Mouse (Mus musculus) kidney, adult 2 months (tissue): ENCODE results near the gene Zfp511. TPM values are rescaled to one million over a fixed set of nuclear protein-coding genes. Genes with fewer than 3 reads are reported as not detected.

Source experiments
- DNase-seq: peaks from one replicate; pipeline ENCODE4 v3.0.0; 2021
- H3K27ac ChIP-seq: fragments of 200-500 bp; 2 replicates; pipeline ENCODE4 v1.5.1; 2012; ENCODE audit warnings: low read depth, low read length, control low read depth, inconsistent platforms; ENCODE audit not compliant: insufficient read depth
- H3K27me3 ChIP-seq: fragments of 200-500 bp; replicated peaks from 2 replicates; pipeline ENCODE4 v1.6.1; 2012; ENCODE audit warnings: mild to moderate bottlenecking, moderate library complexity, low read length, inconsistent platforms; ENCODE audit not compliant: control insufficient read depth, insufficient read depth
- H3K36me3 ChIP-seq: fragments of 200-500 bp; 2 replicates; pipeline ENCODE4 v1.6.1; 2012; ENCODE audit warnings: mild to moderate bottlenecking, moderate library complexity, low read length, inconsistent platforms; ENCODE audit not compliant: control insufficient read depth, insufficient read depth
- H3K4me1 ChIP-seq: fragments of 200-500 bp; 2 replicates; pipeline ENCODE4 v1.6.1; 2011; ENCODE audit warnings: low read length; ENCODE audit not compliant: control insufficient read depth, insufficient read depth
- H3K4me3 ChIP-seq: fragments of 200-500 bp; 2 replicates; pipeline ENCODE4 v1.5.1; 2011; ENCODE audit warnings: mild to moderate bottlenecking, low read depth, low read length, control low read depth; ENCODE audit not compliant: insufficient read depth
- CTCF ChIP-seq: fragments of 200-500 bp; conservative IDR thresholded peaks from 2 replicates; pipeline ENCODE4 v1.5.1; 2011; ENCODE audit warnings: low read depth, mild to moderate bottlenecking, control low read depth, low read length, moderate library complexity, mixed read lengths; ENCODE audit not compliant: insufficient read depth, insufficient read length
- POLR2A ChIP-seq: fragments of 200-500 bp; IDR thresholded peaks from one replicate; pipeline ENCODE4 v1.6.1; 2011; ENCODE audit warnings: low read depth, low read length, control low read depth
- whole genome bisulfite sequencing: fragments of 180-500 bp; shearing (Covaris S2); methylation state at CpG from one replicate; pipeline ENCODE4 v1.1.7; 2018; 5-methylcytosine and 5-hydroxymethylcytosine counted together
- polyA plus RNA-seq: library from polyadenylated mRNA; depleted of rRNA; stranded (reverse); fragments of >200 nt; gene quantifications from 2 replicates; pipeline ENCODE4 v1.2.3, GENCODE M21; 2012; rRNA removed

Zfp511 gene
- polyA plus RNA-seq, 1 experiment = 28.6 TPM

- Histone ChIP-seq H3K4me3 (no peak overlapping the region), H3K36me3 (no peaks in the 10 kb centered on the region), H3K27me3 (no peaks in the 10 kb centered on the region), H3K27ac (no peak overlapping the region), H3K4me1 (no peaks in the 10 kb centered on the region)
- 7% methylated on average over 5 of the region's 5 CpGs for WGBS
- peak; percentile 73 for DNase-seq
- TF ChIP-seq CTCF (peak; percentile 94), POLR2A (no peak)
Measured at GRCm38 (mm10) chr7:140078711-140079110, 42.5 kb downstream of the Zfp511 start.

DNA sequence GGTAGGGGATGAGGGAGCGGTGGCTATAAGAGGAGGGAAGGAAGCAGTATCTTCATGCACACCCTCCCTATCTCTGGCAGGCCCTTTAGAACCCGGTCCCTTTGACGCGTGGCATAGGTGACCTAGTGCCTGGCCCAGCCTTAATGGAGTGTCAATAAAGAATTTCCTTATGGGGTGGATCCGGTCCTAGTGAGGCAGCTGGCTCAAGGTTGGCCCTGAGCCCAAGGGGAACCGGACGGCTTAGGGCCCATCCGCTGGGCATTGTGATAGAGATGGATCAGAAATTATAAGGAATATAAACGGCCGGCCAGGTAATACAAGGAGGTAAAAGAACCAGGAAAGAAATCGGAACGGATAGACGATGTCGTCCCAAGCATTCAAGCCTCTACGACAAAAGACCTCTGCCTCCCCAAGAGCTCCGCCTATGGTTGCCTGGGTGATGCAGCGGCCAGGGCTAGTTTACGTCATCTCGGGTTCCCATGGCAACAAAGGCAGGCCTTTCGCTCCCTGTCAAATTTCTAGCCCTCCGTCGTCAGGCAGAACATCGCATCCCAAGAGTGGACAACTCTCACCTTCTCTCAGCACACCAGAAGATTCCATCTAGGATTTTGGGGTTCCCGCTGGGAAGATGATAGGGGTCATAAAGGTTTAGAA, 44.4 kb downstream of the Zfp511 start:
- H3K4me3 ChIP-seq = no peak overlapping the region
- H3K27me3 ChIP-seq = no peaks in the 10 kb centered on the region
- no peak overlapping the region for H3K27ac ChIP-seq
- no peaks in the 10 kb centered on the region for H3K4me1 ChIP-seq
- 6% methylated on average over 24 of the region's 24 CpGs for whole genome bisulfite sequencing
- peak; percentile 75 for DNase-seq
- TF ChIP-seq CTCF (no peak), POLR2A (no peak)
- H3K36me3 ChIP-seq = no peaks in the 10 kb centered on the region

DNA sequence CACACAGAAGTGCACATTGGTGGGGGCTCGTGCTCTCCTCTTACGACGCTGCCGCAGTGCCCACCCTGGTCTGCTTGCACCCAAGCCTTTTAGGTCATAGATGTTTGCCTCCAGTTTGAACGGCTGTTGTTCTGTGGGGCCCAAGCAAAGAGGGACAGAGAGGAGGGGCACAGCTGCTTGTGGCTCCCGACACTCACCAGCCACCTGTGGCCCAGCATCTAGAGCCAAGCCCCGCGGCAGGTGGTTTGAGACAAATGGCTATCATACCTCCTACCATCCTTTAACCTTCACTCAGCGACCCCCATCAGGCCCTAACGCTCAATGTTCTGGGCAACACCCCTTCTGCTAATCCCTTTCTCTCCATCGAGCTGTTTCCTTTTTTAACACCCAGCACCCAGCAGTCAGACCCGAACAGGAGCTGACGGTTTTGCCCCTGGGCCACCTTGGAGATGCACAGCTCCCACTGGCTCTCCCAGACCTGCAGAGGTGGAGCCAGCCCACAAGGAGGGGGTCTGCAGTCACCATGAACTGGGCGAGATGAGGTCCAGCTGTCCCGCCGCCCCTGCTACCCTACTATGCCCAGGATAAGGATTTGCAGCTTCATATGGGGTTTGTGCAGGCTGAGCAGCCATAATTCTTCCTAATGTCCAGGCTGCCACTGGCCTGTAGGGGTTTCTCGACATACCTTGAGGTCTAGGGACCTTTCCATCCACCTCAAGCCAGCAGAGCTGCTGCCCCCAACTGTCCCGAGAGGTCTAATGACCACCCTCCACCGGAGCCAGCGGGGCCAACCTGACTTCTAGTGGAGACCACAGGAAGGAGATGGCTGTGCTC, 45.4 kb downstream of the Zfp511 start:
- Histone ChIP-seq H3K27ac (no peak overlapping the region), H3K36me3 (no peaks in the 10 kb centered on the region), H3K4me1 (no peaks in the 10 kb centered on the region), H3K4me3 (no peak overlapping the region), H3K27me3 (no peaks in the 10 kb centered on the region)
- no peak for DNase-seq
- WGBS = 16% methylated on average over 20 of the region's 20 CpGs
- TF ChIP-seq POLR2A (no peak), CTCF (no peak)

DNA sequence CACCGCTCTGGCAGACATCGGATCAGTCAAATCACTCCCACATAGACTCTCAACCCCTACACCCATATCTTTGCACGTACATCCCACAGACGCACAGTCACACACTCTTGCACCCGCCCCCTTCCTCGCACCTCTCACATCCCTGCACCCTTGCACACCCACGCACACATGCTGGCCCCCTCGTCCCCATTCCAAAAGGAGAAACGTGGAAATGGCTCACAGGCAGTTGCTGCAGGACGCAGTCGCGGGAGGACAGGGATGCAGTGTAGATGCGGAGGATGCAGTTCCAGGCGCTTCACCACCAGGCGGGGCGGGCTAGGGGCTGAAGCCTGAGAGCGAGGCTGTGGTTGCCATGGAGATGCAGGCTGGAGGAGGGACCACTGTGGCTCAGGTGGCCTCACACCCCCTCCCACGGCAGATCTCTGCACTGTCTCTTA, 46.1 kb downstream of the Zfp511 start, which contains the start of gene Caly:
Gene Caly (minus strand): TSS at position 307 of the 437 bp plus-strand sequence.
- Histone ChIP-seq H3K27ac (no peak within 1 kb of the TSS), H3K27me3 (no peaks in the 10 kb centered on the region), H3K4me3 (no peak within 1 kb of the TSS), H3K4me1 (no peaks in the 10 kb centered on the region), H3K36me3 (no peaks in the 10 kb centered on the region)
- no peak for DNase-seq
- 5% methylated on average over 18 of the region's 18 CpGs for WGBS
- no peak for TF ChIP-seq POLR2A
- TF ChIP-seq CTCF = 0 out of 2 replicates have a peak, but pooled peaks have one; percentile 13

Other genes starting within 250 kb of the Zfp511 start
- 0.16 and 0.17 TPM in 2 replicates for gene Adgra1, start 202.2 kb upstream of the Zfp511 start, polyA plus RNA-seq
- gene Kndc1, start 141.7 kb upstream of the Zfp511 start, polyA plus RNA-seq = 0.02 TPM in 1 of 2 replicates, not detected in the other
- gene Utf1, start 92.6 kb upstream of the Zfp511 start, polyA plus RNA-seq = 0.13 TPM in 1 of 2 replicates, not detected in the other
- 0.13 and 0.29 TPM in 2 replicates for gene 6430531B16Rik, start 57.6 kb upstream of the Zfp511 start, polyA plus RNA-seq
- gene Adam8, start 43.8 kb upstream of the Zfp511 start, polyA plus RNA-seq = 1.8 and 2.2 TPM in 2 replicates
- 19.9 and 20.0 TPM in 2 replicates for gene Tubgcp2, start 278 bp downstream of the Zfp511 start, polyA plus RNA-seq
- gene Msx3, start 12.7 kb downstream of the Zfp511 start, polyA plus RNA-seq = not detected in 2 replicates
- gene Caly, start 46.2 kb downstream of the Zfp511 start, polyA plus RNA-seq = 0.16 and 0.52 TPM in 2 replicates
- gene Prap1, start 57.0 kb downstream of the Zfp511 start, polyA plus RNA-seq = 1.1 and 1.9 TPM in 2 replicates
- gene Fuom, start 66.0 kb downstream of the Zfp511 start, polyA plus RNA-seq = 147 and 161 TPM in 2 replicates
- 10.4 and 12.0 TPM in 2 replicates for gene Paox, start 79.4 kb downstream of the Zfp511 start, polyA plus RNA-seq
- 381 and 422 TPM in 2 replicates for gene Echs1, start 80.1 kb downstream of the Zfp511 start, polyA plus RNA-seq
- 40.3 and 45.1 TPM in 2 replicates for gene Mtg1, start 101.2 kb downstream of the Zfp511 start, polyA plus RNA-seq
- gene Sprn, start 118.5 kb downstream of the Zfp511 start, polyA plus RNA-seq = 0.16 TPM in 2 replicates
- gene Olfr522, start 128.4 kb downstream of the Zfp511 start, polyA plus RNA-seq = not detected in 2 replicates
- 0.05 TPM in 1 of 2 replicates, not detected in the other for gene Olfr523, start 136.8 kb downstream of the Zfp511 start, polyA plus RNA-seq
- gene Olfr524, start 169.6 kb downstream of the Zfp511 start, polyA plus RNA-seq = not detected in 2 replicates
- gene Cd163l1, start 181.9 kb downstream of the Zfp511 start, polyA plus RNA-seq = 0.30 and 0.66 TPM in 2 replicates
- gene 5830411N06Rik, start 210.9 kb downstream of the Zfp511 start, polyA plus RNA-seq = 0.11 TPM in 2 replicates